ENCODE assay signal across 19 mouse cellular contexts in the genomic region with DNA sequence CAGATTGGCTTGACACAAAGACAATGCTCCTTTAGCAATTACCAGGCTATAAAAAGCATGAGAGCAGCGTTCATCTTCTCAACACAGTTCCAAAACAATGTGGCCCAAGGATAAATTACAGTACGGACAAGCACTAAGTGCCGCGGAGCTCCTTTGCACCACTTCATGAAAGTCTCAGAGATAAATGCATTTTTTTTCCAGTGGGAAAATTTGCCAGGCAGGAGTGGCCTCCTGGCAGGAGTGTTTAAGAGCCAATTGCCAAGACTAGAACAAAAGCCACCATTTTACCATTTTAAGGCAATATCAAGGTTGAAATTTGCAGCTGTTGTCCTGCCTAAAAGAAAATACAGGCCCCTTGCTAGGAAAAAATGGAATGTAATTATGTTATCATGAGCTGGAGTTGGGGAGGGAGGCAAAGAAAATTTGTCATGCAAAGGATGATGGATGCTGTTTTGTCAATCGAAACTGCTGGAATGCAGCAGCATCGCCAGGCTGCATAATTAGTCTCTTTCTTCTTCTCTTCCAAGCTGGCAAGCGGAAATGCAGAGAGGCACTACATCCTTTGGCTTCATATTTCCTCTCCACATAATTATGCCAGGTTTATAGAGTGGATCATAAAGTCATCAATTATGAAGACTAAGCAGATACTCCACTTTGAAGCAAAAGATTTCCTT. TPM values are rescaled to one million over a fixed set of nuclear protein-coding genes. Genes with fewer than 3 reads are reported as not detected.
DNase-seq lines count a peak whose midpoint lies in the region; ATAC-seq and TF ChIP-seq lines count a peak whose summit lies in the region.
"Had no signal": no experiment of that assay in that cellular context is flagged by ENCODE, and none has a peak within 500 bp of the region (broad histone marks: within the 10 kb centered on the region; RNA-seq: fewer than 3 reads in every experiment).

No protein-coding gene starts in this region.

- ATAC-seq in heart, embryonic 11.5 days (replicated peaks; ENCODE audit: insufficient number of reproducible peaks, low FRiP score, low TSS enrichment): no peak
- ATAC-seq in midbrain, postnatal 0 days (ENCODE audit: low FRiP score): no peak
- ATAC-seq in midbrain, embryonic 15.5 days (replicated peaks): no peak
- no peak for ATAC-seq in intestine, embryonic 15.5 days

- no peak overlapping the region for H3K9ac ChIP-seq in heart, embryonic 11.5 days (ENCODE audit: low read depth, low read length)
- no peak overlapping the region for H3K9ac ChIP-seq in midbrain, postnatal 0 days (replicated peaks; ENCODE audit: low read length, poor library complexity, severe bottlenecking)
- H3K9ac ChIP-seq in midbrain, embryonic 15.5 days: no peak overlapping the region
- no peak overlapping the region for H3K9ac ChIP-seq in intestine, embryonic 15.5 days
- H3K9ac ChIP-seq: embryonic facial prominence, embryonic 12.5 days; heart, embryonic 13.5 days; liver, embryonic 13.5 days had no signal

- H3K4me3 ChIP-seq in heart, embryonic 11.5 days (ENCODE audit: low read depth, low read length): no peak overlapping the region
- no peak overlapping the region for H3K4me3 ChIP-seq in midbrain, postnatal 0 days (ENCODE audit: low read depth, low read length)
- H3K4me3 ChIP-seq in midbrain, embryonic 15.5 days: no peak overlapping the region
- no peak overlapping the region for H3K4me3 ChIP-seq in intestine, embryonic 15.5 days (replicated peaks)
- H3K4me3 ChIP-seq: embryonic facial prominence, embryonic 12.5 days; heart, embryonic 13.5 days; liver, embryonic 13.5 days had no signal

- peak; percentile 36 for DNase-seq in heart, adult 11 months
- peak; percentile 45 for DNase-seq in midbrain, postnatal 0 days (ENCODE audit: low spot score)
- DNase-seq in urinary bladder, postnatal 4 days (ENCODE audit: low spot score in 2 of 2): no peak
- DNase-seq in kidney, adult 11 months: no peak
- DNase-seq: adrenal gland, postnatal 10 days; B cell, adult 2 months; cerebellum, postnatal 36 days; gastrocnemius, postnatal 36 days; layer of hippocampus, adult 9-11 months; liver, embryonic 13.5 days; right cerebral cortex, postnatal 4 days; thymus, postnatal 14 days had no signal

- TF ChIP-seq CTCF in midbrain, postnatal 0 days (IDR thresholded peaks at IDR 0.05): no peak

- 64% methylated on average over 7 of the region's 7 CpGs for WGBS in heart, embryonic 11.5 days (ENCODE audit: insufficient replicate concordance)
- 35% methylated on average over 7 of the region's 7 CpGs for WGBS in midbrain, postnatal 0 days
- 46% methylated on average over 7 of the region's 7 CpGs for WGBS in midbrain, embryonic 15.5 days
- 28% methylated on average over 7 of the region's 7 CpGs for WGBS in intestine, embryonic 15.5 days

- H3K27ac ChIP-seq in heart, embryonic 11.5 days (ENCODE audit: low read depth, low read length): no peak overlapping the region
- no peak overlapping the region for H3K27ac ChIP-seq in midbrain, postnatal 0 days (ENCODE audit: low read depth, low read length)
- no peak overlapping the region for H3K27ac ChIP-seq in midbrain, embryonic 15.5 days
- peak overlapping the region; percentile 15; the same call in 1 of the 2 replicates for H3K27ac ChIP-seq in intestine, embryonic 15.5 days
- H3K27ac ChIP-seq: embryonic facial prominence, embryonic 12.5 days; heart, embryonic 13.5 days; kidney, postnatal 0 days; liver, embryonic 13.5 days; macrophage had no signal

- H3K9me3 ChIP-seq in heart, embryonic 11.5 days (replicated peaks; ENCODE audit: control insufficient read depth, low read length): no peaks in the 10 kb centered on the region
- H3K9me3 ChIP-seq in midbrain, postnatal 0 days (ENCODE audit: low read length): no peaks in the 10 kb centered on the region
- no peaks in the 10 kb centered on the region for H3K9me3 ChIP-seq in midbrain, embryonic 15.5 days
- H3K9me3 ChIP-seq in intestine, embryonic 15.5 days: no peaks in the 10 kb centered on the region
- H3K9me3 ChIP-seq: embryonic facial prominence, embryonic 12.5 days; heart, embryonic 13.5 days; liver, embryonic 13.5 days had no signal

- H3K27me3 ChIP-seq in heart, embryonic 11.5 days (ENCODE audit: control insufficient read depth, insufficient read depth, low read length): no peaks in the 10 kb centered on the region
- H3K27me3 ChIP-seq in midbrain, postnatal 0 days (ENCODE audit: insufficient read depth, low read length): no peaks in the 10 kb centered on the region
- H3K27me3 ChIP-seq in midbrain, embryonic 15.5 days (replicated peaks): no peaks in the 10 kb centered on the region
- H3K27me3 ChIP-seq in intestine, embryonic 15.5 days (replicated peaks): no peaks in the 10 kb centered on the region
- H3K27me3 ChIP-seq: embryonic facial prominence, embryonic 12.5 days; heart, embryonic 13.5 days had no signal

- no peak overlapping the region for H3K4me2 ChIP-seq in heart, embryonic 11.5 days
- no peak overlapping the region for H3K4me2 ChIP-seq in midbrain, postnatal 0 days (ENCODE audit: low read depth, low read length, poor library complexity, severe bottlenecking)
- no peak overlapping the region for H3K4me2 ChIP-seq in midbrain, embryonic 15.5 days
- H3K4me2 ChIP-seq in intestine, embryonic 15.5 days (replicated peaks): no peak overlapping the region
- H3K4me2 ChIP-seq: embryonic facial prominence, embryonic 12.5 days; heart, embryonic 13.5 days; liver, embryonic 13.5 days had no signal

- H3K36me3 ChIP-seq in heart, embryonic 11.5 days (ENCODE audit: control insufficient read depth, insufficient read depth, low read length): no peaks in the 10 kb centered on the region
- H3K36me3 ChIP-seq in midbrain, postnatal 0 days (ENCODE audit: insufficient read depth, low read length): no peaks in the 10 kb centered on the region
- no peaks in the 10 kb centered on the region for H3K36me3 ChIP-seq in midbrain, embryonic 15.5 days (replicated peaks)
- no peaks in the 10 kb centered on the region for H3K36me3 ChIP-seq in intestine, embryonic 15.5 days
- H3K36me3 ChIP-seq: embryonic facial prominence, embryonic 12.5 days; heart, embryonic 13.5 days; liver, embryonic 13.5 days had no signal

- no peaks in the 10 kb centered on the region for H3K4me1 ChIP-seq in heart, embryonic 11.5 days (ENCODE audit: control insufficient read depth, insufficient read depth, low read length)
- no peaks in the 10 kb centered on the region for H3K4me1 ChIP-seq in midbrain, postnatal 0 days (ENCODE audit: insufficient read depth, low read length)
- H3K4me1 ChIP-seq in midbrain, embryonic 15.5 days: peaks cover 8% of the 10 kb centered on the region; the same call in 1 of the 2 replicates
- peaks cover 5% of the 10 kb centered on the region for H3K4me1 ChIP-seq in intestine, embryonic 15.5 days (replicated peaks)
- H3K4me1 ChIP-seq: embryonic facial prominence, embryonic 12.5 days; heart, embryonic 13.5 days; liver, embryonic 13.5 days had no signal

RNA-seq across cellular contexts. Expression of a gene that starts 40.7 kb away (rescaled TPM):
- polyA plus RNA-seq in heart, embryonic 11.5 days (2014; fragmentation: Nextera tagmentation; extraction: Ambion mirVana): 7.3 and 8.6 TPM in 2 replicates
- total RNA-seq in midbrain, postnatal 0 days (2014; rRNA removed): 48.7 and 50.6 TPM in 2 replicates
- 62.3 and 75.3 TPM in 2 replicates for polyA plus RNA-seq in midbrain, postnatal 0 days (2015; fragmentation: Nextera tagmentation; extraction: Ambion mirVana)
- 30.7 and 36.2 TPM in 2 replicates for polyA plus RNA-seq in midbrain, embryonic 15.5 days (2015; fragmentation: Nextera tagmentation; extraction: Ambion mirVana)
- polyA plus RNA-seq in intestine, embryonic 15.5 days (2015; fragmentation: Nextera tagmentation; extraction: Ambion mirVana): 71.6 and 75.9 TPM in 2 replicates

RNA-seq across cellular contexts. Expression of a gene that starts 45.8 kb away (rescaled TPM):
- polyA plus RNA-seq in heart, embryonic 11.5 days (2014; fragmentation: Nextera tagmentation; extraction: Ambion mirVana): 7.7 and 15.2 TPM in 2 replicates
- 0.16 and 0.38 TPM in 2 replicates for total RNA-seq in midbrain, postnatal 0 days (2014; rRNA removed)
- 0.25 TPM in 1 of 2 replicates, not detected in the other for polyA plus RNA-seq in midbrain, postnatal 0 days (2015; fragmentation: Nextera tagmentation; extraction: Ambion mirVana)
- polyA plus RNA-seq in midbrain, embryonic 15.5 days (2015; fragmentation: Nextera tagmentation; extraction: Ambion mirVana): 0.26 and 0.65 TPM in 2 replicates
- 0.46 and 0.78 TPM in 2 replicates for polyA plus RNA-seq in intestine, embryonic 15.5 days (2015; fragmentation: Nextera tagmentation; extraction: Ambion mirVana)
- polyA plus RNA-seq: embryonic facial prominence, embryonic 12.5 days; kidney, postnatal 0 days had no signal

Comparison
In these comparisons a context has a peak if more than half of its experiments do, and no peak if none do; other contexts are left out.
1. DNase-seq: peak in heart, adult 11 months (single experiment) and midbrain, postnatal 0 days (single experiment); none in urinary bladder, postnatal 4 days (0 of 2) and kidney, adult 11 months (single experiment).